Mouse (Mus musculus): Measurements from ENCODE around the gene Ak1. TPM values are rescaled to one million over a fixed set of nuclear protein-coding genes. Genes with fewer than 3 reads are reported as not detected.

The Ak1 gene
- polyA plus RNA-seq, 1 experiment from 2014 or later: 39.1 TPM

GRCm38 (mm10) chr2:32680051-32680451, 58.5 kb downstream of the Ak1 start:
- Histone ChIP-seq H3K4me2 (replicated peaks; ENCODE audit: low read depth, low read length) (no peak overlapping the region), H3K27ac (ENCODE audit: low read length) (peak overlapping the region; percentile 27; the same call in 1 of the 2 replicates), H3K9ac (replicated peaks; ENCODE audit: low read length) (no peak overlapping the region), H3K9me3 (ENCODE audit: low read length) (no peaks in the 10 kb centered on the region), H3K27me3 (ENCODE audit: insufficient read depth, low read length) (no peaks in the 10 kb centered on the region), H3K4me3 (ENCODE audit: low read length) (no peak overlapping the region), H3K4me1 (ENCODE audit: insufficient read depth, low read length) (peaks cover 10% of the 10 kb centered on the region; the same call in 1 of the 2 replicates), H3K36me3 (ENCODE audit: insufficient read depth, low read length) (peaks cover 42% of the 10 kb centered on the region)
- ATAC-seq (ENCODE audit: low FRiP score, low TSS enrichment): no peak
- 38% methylated on average over 7 of the region's 7 CpGs for WGBS

- Histone ChIP-seq H3K4me1 (ENCODE audit: insufficient read depth, low read length) (peaks cover 10% of the 10 kb centered on the region; the same call in 1 of the 2 replicates), H3K9me3 (ENCODE audit: low read length) (no peaks in the 10 kb centered on the region), H3K9ac (replicated peaks; ENCODE audit: low read length) (no peak overlapping the region), H3K4me3 (ENCODE audit: low read length) (no peak overlapping the region), H3K36me3 (ENCODE audit: insufficient read depth, low read length) (peaks cover 42% of the 10 kb centered on the region), H3K27me3 (ENCODE audit: insufficient read depth, low read length) (no peaks in the 10 kb centered on the region), H3K27ac (ENCODE audit: low read length) (no peak overlapping the region), H3K4me2 (replicated peaks; ENCODE audit: low read depth, low read length) (no peak overlapping the region)
- ATAC-seq (ENCODE audit: low FRiP score, low TSS enrichment): no peak
- WGBS: 87% methylated on average over 19 of the region's 19 CpGs
Measured at GRCm38 (mm10) chr2:32680961-32681650, 59.5 kb downstream of the Ak1 start.

- no peak overlapping the region for H3K4me3 ChIP-seq (ENCODE audit: low read length)
- H3K27me3 ChIP-seq (ENCODE audit: insufficient read depth, low read length): no peaks in the 10 kb centered on the region
- no peak for ATAC-seq (ENCODE audit: low FRiP score, low TSS enrichment)
- peaks cover 10% of the 10 kb centered on the region; the same call in 1 of the 2 replicates for H3K4me1 ChIP-seq (ENCODE audit: insufficient read depth, low read length)
- H3K4me2 ChIP-seq (replicated peaks; ENCODE audit: low read depth, low read length): no peak overlapping the region
- H3K27ac ChIP-seq (ENCODE audit: low read length): no peak overlapping the region
- H3K9ac ChIP-seq (replicated peaks; ENCODE audit: low read length): no peak overlapping the region
- H3K36me3 ChIP-seq (ENCODE audit: insufficient read depth, low read length): peaks cover 45% of the 10 kb centered on the region
- WGBS: 66% methylated on average over 6 of the region's 6 CpGs
- no peaks in the 10 kb centered on the region for H3K9me3 ChIP-seq (ENCODE audit: low read length)
Measured at GRCm38 (mm10) chr2:32681754-32682153, 60.2 kb downstream of the Ak1 start.

GRCm38 (mm10) chr2:32682721-32683417, 61.3 kb downstream of the Ak1 start:
- peaks cover 53% of the 10 kb centered on the region for H3K36me3 ChIP-seq (ENCODE audit: insufficient read depth, low read length)

GRCm38 (mm10) chr2:32683701-32684100, 62.1 kb downstream of the Ak1 start:
- H3K27ac ChIP-seq (ENCODE audit: low read length): no peak overlapping the region
- no peak overlapping the region for H3K4me2 ChIP-seq (replicated peaks; ENCODE audit: low read depth, low read length)
- peaks cover 60% of the 10 kb centered on the region for H3K36me3 ChIP-seq (ENCODE audit: insufficient read depth, low read length)
- WGBS: 84% methylated on average over 10 of the region's 10 CpGs
- H3K4me3 ChIP-seq (ENCODE audit: low read length): no peak overlapping the region
- ATAC-seq (ENCODE audit: low FRiP score, low TSS enrichment): no peak
- no peaks in the 10 kb centered on the region for H3K9me3 ChIP-seq (ENCODE audit: low read length)
- H3K9ac ChIP-seq (replicated peaks; ENCODE audit: low read length): no peak overlapping the region
- peaks cover 10% of the 10 kb centered on the region; the same call in 1 of the 2 replicates for H3K4me1 ChIP-seq (ENCODE audit: insufficient read depth, low read length)
- no peaks in the 10 kb centered on the region for H3K27me3 ChIP-seq (ENCODE audit: insufficient read depth, low read length)

More at GRCm38 (mm10) chr2:32682721-32683417, 61.3 kb downstream of the Ak1 start:
- Histone ChIP-seq H3K4me3 (ENCODE audit: low read length) (no peak overlapping the region), H3K27me3 (ENCODE audit: insufficient read depth, low read length) (no peaks in the 10 kb centered on the region), H3K9me3 (ENCODE audit: low read length) (no peaks in the 10 kb centered on the region), H3K9ac (replicated peaks; ENCODE audit: low read length) (no peak overlapping the region), H3K4me1 (ENCODE audit: insufficient read depth, low read length) (peaks cover 10% of the 10 kb centered on the region; the same call in 1 of the 2 replicates), H3K27ac (ENCODE audit: low read length) (no peak overlapping the region), H3K4me2 (replicated peaks; ENCODE audit: low read depth, low read length) (no peak overlapping the region)
- 82% methylated on average over 14 of the region's 14 CpGs for WGBS
- no peak for ATAC-seq (ENCODE audit: low FRiP score, low TSS enrichment)

MicroRNA genes within 50 kb of the gene (microRNA counts, 519-probe panel; counts per million panel counts)
- microRNA mmu-miR-1954: 104 counts per million, percentile 35 among the panel's probes with 10 or more counts

Small RNAs within 50 kb of the gene (microRNA-seq; reads per million reads assigned to microRNA genes)
- gene Gm47291: not detected
- not detected for gene Mir1954

Other genes starting within 250 kb of the Ak1 start
- 50.1 and 51.6 TPM in 2 replicates for gene 1110008P14Rik, start 239.8 kb upstream of the Ak1 start, polyA plus RNA-seq (2015; fragmentation: Nextera tagmentation; extraction: Ambion mirVana)
- 9.0 and 12.7 TPM in 2 replicates for gene Lcn2, start 233.5 kb upstream of the Ak1 start, polyA plus RNA-seq (2015; fragmentation: Nextera tagmentation; extraction: Ambion mirVana)
- gene Ptges2, start 225.9 kb upstream of the Ak1 start, polyA plus RNA-seq (2015; fragmentation: Nextera tagmentation; extraction: Ambion mirVana): 38.3 and 39.5 TPM in 2 replicates
- 7.3 and 8.2 TPM in 2 replicates for gene Naif1, start 171.3 kb upstream of the Ak1 start, polyA plus RNA-seq (2015; fragmentation: Nextera tagmentation; extraction: Ambion mirVana)
- 21.2 and 21.9 TPM in 2 replicates for gene Slc25a25, start 170.3 kb upstream of the Ak1 start, polyA plus RNA-seq (2015; fragmentation: Nextera tagmentation; extraction: Ambion mirVana)
- gene Fam102a, start 86.4 kb upstream of the Ak1 start, polyA plus RNA-seq (2015; fragmentation: Nextera tagmentation; extraction: Ambion mirVana): 13.3 and 15.0 TPM in 2 replicates
- 106 and 108 TPM in 2 replicates for gene Dpm2, start 50.9 kb upstream of the Ak1 start, polyA plus RNA-seq (2015; fragmentation: Nextera tagmentation; extraction: Ambion mirVana)
- 2.5 and 2.6 TPM in 2 replicates for gene Pip5kl1, start 47.0 kb upstream of the Ak1 start, polyA plus RNA-seq (2015; fragmentation: Nextera tagmentation; extraction: Ambion mirVana)
- 0.12 and 0.16 TPM in 2 replicates for gene 9430097D07Rik, start 46.1 kb upstream of the Ak1 start, polyA plus RNA-seq (2015; fragmentation: Nextera tagmentation; extraction: Ambion mirVana)
- gene St6galnac4, start 34.7 kb upstream of the Ak1 start, polyA plus RNA-seq (2015; fragmentation: Nextera tagmentation; extraction: Ambion mirVana): 24.7 TPM in 2 replicates
- gene St6galnac6, start 22.0 kb upstream of the Ak1 start, polyA plus RNA-seq (2015; fragmentation: Nextera tagmentation; extraction: Ambion mirVana): 18.5 and 18.6 TPM in 2 replicates
- 93.6 and 98.7 TPM in 2 replicates for gene Eng, start 24.8 kb downstream of the Ak1 start, polyA plus RNA-seq (2015; fragmentation: Nextera tagmentation; extraction: Ambion mirVana)
- 42.3 and 45.1 TPM in 2 replicates for gene Fpgs, start 82.4 kb downstream of the Ak1 start, polyA plus RNA-seq (2015; fragmentation: Nextera tagmentation; extraction: Ambion mirVana)
- gene Cdk9, start 91.3 kb downstream of the Ak1 start, polyA plus RNA-seq (2015; fragmentation: Nextera tagmentation; extraction: Ambion mirVana): 113 and 115 TPM in 2 replicates
- gene Sh2d3c, start 99.3 kb downstream of the Ak1 start, polyA plus RNA-seq (2015; fragmentation: Nextera tagmentation; extraction: Ambion mirVana): 41.5 and 44.2 TPM in 2 replicates
- 0.16 TPM in 1 of 2 replicates, not detected in the other for gene 6330409D20Rik, start 119.3 kb downstream of the Ak1 start, polyA plus RNA-seq (2015; fragmentation: Nextera tagmentation; extraction: Ambion mirVana)
- gene Tor2a, start 135.5 kb downstream of the Ak1 start, polyA plus RNA-seq (2015; fragmentation: Nextera tagmentation; extraction: Ambion mirVana): 79.3 and 82.9 TPM in 2 replicates
- 0.21 and 0.29 TPM in 2 replicates for gene Ttc16, start 153.9 kb downstream of the Ak1 start, polyA plus RNA-seq (2015; fragmentation: Nextera tagmentation; extraction: Ambion mirVana)
- 6.1 and 6.8 TPM in 2 replicates for gene Ptrh1, start 154.0 kb downstream of the Ak1 start, polyA plus RNA-seq (2015; fragmentation: Nextera tagmentation; extraction: Ambion mirVana)
- 0.29 and 0.32 TPM in 2 replicates for gene Cfap157, start 162.7 kb downstream of the Ak1 start, polyA plus RNA-seq (2015; fragmentation: Nextera tagmentation; extraction: Ambion mirVana)
- gene Stxbp1, start 225.5 kb downstream of the Ak1 start, polyA plus RNA-seq (2015; fragmentation: Nextera tagmentation; extraction: Ambion mirVana): 19.6 and 22.3 TPM in 2 replicates